Mouse (Mus musculus): ENCODE data around the gene Lbhd1. TPM values are rescaled to one million over a fixed set of nuclear protein-coding genes. Genes with fewer than 3 reads are reported as not detected.
A peak's percentile ranks its signal among the peaks of the same experiment; 100 is the strongest.

Gene Lbhd1
- total and polyA plus RNA-seq, 2 experiments = 1.2 to 2.5 TPM

DNA sequence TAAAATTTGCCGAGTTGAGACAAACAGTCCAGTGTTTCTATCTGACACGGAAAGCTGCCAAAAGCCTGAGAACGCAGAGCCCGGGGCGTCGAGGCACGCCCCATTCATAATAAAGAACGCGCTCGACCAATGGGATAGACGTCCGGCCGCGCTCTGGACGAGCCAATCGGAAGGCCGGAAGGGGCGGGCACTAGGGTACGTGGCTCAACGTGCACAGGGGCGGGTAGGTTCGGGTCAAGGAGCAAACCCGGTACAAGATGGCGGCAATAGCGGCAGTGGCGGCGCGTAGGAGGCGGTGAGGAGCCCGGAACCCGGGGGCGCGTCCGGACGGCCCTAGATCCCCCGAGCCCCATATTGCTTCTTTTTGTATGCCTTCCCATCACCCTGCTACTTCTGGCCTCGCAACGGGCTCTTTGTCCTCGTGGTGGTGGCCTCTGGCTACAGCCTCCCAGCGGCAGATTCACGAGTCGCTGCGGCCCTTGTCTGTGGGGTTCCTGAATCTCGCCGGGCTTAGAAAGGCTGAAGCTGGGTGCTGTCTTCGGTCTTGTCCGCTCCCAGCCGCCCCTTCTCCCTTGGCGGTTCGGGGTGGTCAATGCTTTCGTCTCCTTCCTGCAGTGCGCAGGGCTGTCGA is 14.4 kb downstream of the Lbhd1 start, which contains the start of gene Ganab:
Gene Ganab (plus strand): TSS at position 207 of the 631 bp plus-strand sequence.
- peak; percentile 83 for DNase-seq (ENCODE audit: extremely low read depth, low read depth, low spot score)
- H3K9ac ChIP-seq (ENCODE audit: low read depth, low read length) = peak within 1 kb of the TSS; percentile 81
- H3K27ac ChIP-seq (replicated peaks; ENCODE audit: insufficient read depth, low read depth, low read length) = peak within 1 kb of the TSS; percentile 86
- H3K4me1 ChIP-seq (ENCODE audit: control insufficient read depth, insufficient read depth, low read length) = peaks cover 12% of the 10 kb centered on the region
- H3K4me3 ChIP-seq (ENCODE audit: insufficient read depth, low read depth, low read length) = peak within 1 kb of the TSS; percentile 71
- peaks cover 16% of the 10 kb centered on the region; the same call in 1 of the 2 replicates for H3K79me2 ChIP-seq (ENCODE audit: control insufficient read depth, insufficient read depth, low read length)
- H3K27me3 ChIP-seq (ENCODE audit: control insufficient read depth, insufficient read depth, low read length) = no peaks in the 10 kb centered on the region
- H3K36me3 ChIP-seq (ENCODE audit: control insufficient read depth, insufficient read depth, low read length) = peaks cover 10% of the 10 kb centered on the region; the same call in 1 of the 2 replicates
- under 1% methylated on average over 53 of the region's 53 CpGs for WGBS
- peak; percentile 24; the same call in 1 of the 2 replicates for TF ChIP-seq CTCF (IDR thresholded peaks at IDR 0.05; ENCODE audit: low read depth, low read length)
- TF ChIP-seq POLR2A (IDR thresholded peaks at IDR 0.05; ENCODE audit: extremely low read depth, insufficient read depth, low read length) = peak; percentile 87

- peak overlapping the region; percentile 71 for H3K4me3 ChIP-seq (ENCODE audit: insufficient read depth, low read depth, low read length)
- H3K4me1 ChIP-seq (ENCODE audit: control insufficient read depth, insufficient read depth, low read length) = peaks cover 12% of the 10 kb centered on the region
- H3K36me3 ChIP-seq (ENCODE audit: control insufficient read depth, insufficient read depth, low read length) = peaks cover 16% of the 10 kb centered on the region
- 2% methylated on average over 13 of the region's 13 CpGs for WGBS
- no peaks in the 10 kb centered on the region for H3K27me3 ChIP-seq (ENCODE audit: control insufficient read depth, insufficient read depth, low read length)
- TF ChIP-seq POLR2A (IDR thresholded peaks at IDR 0.05; ENCODE audit: extremely low read depth, insufficient read depth, low read length) = 0 out of 2 replicates have a peak, but pooled peaks have one; percentile 9
- TF ChIP-seq CTCF (IDR thresholded peaks at IDR 0.05; ENCODE audit: low read depth, low read length) = no peak
- peak overlapping the region; percentile 86 for H3K27ac ChIP-seq (replicated peaks; ENCODE audit: insufficient read depth, low read depth, low read length)
- DNase-seq (ENCODE audit: extremely low read depth, low read depth, low spot score) = peak; percentile 53
- H3K79me2 ChIP-seq (ENCODE audit: control insufficient read depth, insufficient read depth, low read length) = peaks cover 14% of the 10 kb centered on the region; the same call in 1 of the 2 replicates
- H3K9ac ChIP-seq (ENCODE audit: low read depth, low read length) = peak overlapping the region; percentile 81
Observed at GRCm38 (mm10) chr19:8898576-8898975, 15.0 kb downstream of the Lbhd1 start.

DNA sequence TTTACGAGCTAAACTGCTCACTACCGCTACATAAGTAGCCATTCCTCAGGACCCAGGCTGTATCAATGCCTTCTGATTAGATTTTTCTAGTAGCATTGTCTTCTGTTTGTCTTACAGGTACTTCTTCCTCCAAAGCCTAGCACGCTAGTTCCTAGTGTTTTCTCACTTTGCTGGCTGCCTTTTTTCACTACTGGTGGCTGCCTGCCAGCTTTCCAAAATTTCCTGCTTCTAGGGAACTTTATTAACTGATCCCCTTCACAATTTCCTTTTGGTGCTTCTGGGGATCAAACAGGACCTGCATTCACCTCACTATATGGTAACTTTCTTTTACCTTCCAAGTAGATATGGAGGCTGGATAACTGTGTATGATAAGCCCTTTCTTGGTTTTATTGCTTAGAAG is 15.5 kb downstream of the Lbhd1 start:
- peaks cover 20% of the 10 kb centered on the region for H3K36me3 ChIP-seq (ENCODE audit: control insufficient read depth, insufficient read depth, low read length)
- 16% methylated on average over 3 of the region's 3 CpGs for WGBS
- TF ChIP-seq CTCF (IDR thresholded peaks at IDR 0.05; ENCODE audit: low read depth, low read length) (no peak), POLR2A (IDR thresholded peaks at IDR 0.05; ENCODE audit: extremely low read depth, insufficient read depth, low read length) (no peak)
- no peaks in the 10 kb centered on the region for H3K27me3 ChIP-seq (ENCODE audit: control insufficient read depth, insufficient read depth, low read length)
- H3K4me3 ChIP-seq (ENCODE audit: insufficient read depth, low read depth, low read length) = peak overlapping the region; percentile 71; the same call in 1 of the 2 replicates
- H3K4me1 ChIP-seq (ENCODE audit: control insufficient read depth, insufficient read depth, low read length) = peaks cover 12% of the 10 kb centered on the region
- peak overlapping the region; percentile 34; the same call in 1 of the 2 replicates for H3K9ac ChIP-seq (ENCODE audit: low read depth, low read length)
- peaks cover 14% of the 10 kb centered on the region; the same call in 1 of the 2 replicates for H3K79me2 ChIP-seq (ENCODE audit: control insufficient read depth, insufficient read depth, low read length)
- H3K27ac ChIP-seq (replicated peaks; ENCODE audit: insufficient read depth, low read depth, low read length) = no peak overlapping the region
- peak; percentile 24 for DNase-seq (ENCODE audit: extremely low read depth, low read depth, low spot score)

GRCm38 (mm10) chr19:8903412-8903811 is 19.9 kb downstream of the Lbhd1 start:
- no peak for DNase-seq (ENCODE audit: extremely low read depth, low read depth, low spot score)
- H3K79me2 ChIP-seq (ENCODE audit: control insufficient read depth, insufficient read depth, low read length) = peaks cover 3% of the 10 kb centered on the region; the same call in 1 of the 2 replicates
- TF ChIP-seq CTCF (IDR thresholded peaks at IDR 0.05; ENCODE audit: low read depth, low read length) (no peak), POLR2A (IDR thresholded peaks at IDR 0.05; ENCODE audit: extremely low read depth, insufficient read depth, low read length) (no peak)
- WGBS = 94% methylated on average over 5 of the region's 5 CpGs
- H3K27me3 ChIP-seq (ENCODE audit: control insufficient read depth, insufficient read depth, low read length) = no peaks in the 10 kb centered on the region
- no peak overlapping the region for H3K4me3 ChIP-seq (ENCODE audit: insufficient read depth, low read depth, low read length)
- H3K36me3 ChIP-seq (ENCODE audit: control insufficient read depth, insufficient read depth, low read length) = peaks cover 57% of the 10 kb centered on the region
- H3K4me1 ChIP-seq (ENCODE audit: control insufficient read depth, insufficient read depth, low read length) = peaks cover 6% of the 10 kb centered on the region
- no peak overlapping the region for H3K27ac ChIP-seq (replicated peaks; ENCODE audit: insufficient read depth, low read depth, low read length)
- no peak overlapping the region for H3K9ac ChIP-seq (ENCODE audit: low read depth, low read length)

DNA sequence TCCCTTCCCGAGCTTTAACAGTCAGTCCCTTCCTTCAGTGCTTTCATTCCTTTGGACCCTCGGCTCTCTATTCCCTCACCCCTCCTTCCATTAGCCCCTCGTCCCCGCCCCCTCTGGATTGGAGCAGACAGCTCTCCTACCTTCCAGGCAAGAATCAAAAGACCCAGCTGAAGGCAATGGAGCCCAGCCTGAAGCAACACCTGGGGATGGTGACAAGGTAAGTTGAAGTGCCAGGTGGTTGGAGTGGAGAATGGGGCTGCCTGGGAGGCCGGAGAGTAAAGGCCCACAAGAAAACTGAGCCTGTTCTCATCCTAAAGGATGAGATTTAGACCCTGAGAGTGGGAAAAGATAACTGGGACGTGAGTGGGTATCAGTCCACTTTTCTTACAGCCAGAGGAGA is 25.0 kb downstream of the Lbhd1 start:
- peaks cover 90% of the 10 kb centered on the region for H3K36me3 ChIP-seq (ENCODE audit: control insufficient read depth, insufficient read depth, low read length)
- H3K27me3 ChIP-seq (ENCODE audit: control insufficient read depth, insufficient read depth, low read length) = no peaks in the 10 kb centered on the region
- DNase-seq (ENCODE audit: extremely low read depth, low read depth, low spot score) = no peak
- no peak overlapping the region for H3K9ac ChIP-seq (ENCODE audit: low read depth, low read length)
- H3K27ac ChIP-seq (replicated peaks; ENCODE audit: insufficient read depth, low read depth, low read length) = no peak overlapping the region
- H3K4me3 ChIP-seq (ENCODE audit: insufficient read depth, low read depth, low read length) = no peak overlapping the region
- WGBS = 92% methylated on average over 6 of the region's 6 CpGs
- no peaks in the 10 kb centered on the region for H3K4me1 ChIP-seq (ENCODE audit: control insufficient read depth, insufficient read depth, low read length)
- no peaks in the 10 kb centered on the region for H3K79me2 ChIP-seq (ENCODE audit: control insufficient read depth, insufficient read depth, low read length)
- TF ChIP-seq CTCF (IDR thresholded peaks at IDR 0.05; ENCODE audit: low read depth, low read length) = no peak
- no peak for TF ChIP-seq POLR2A (IDR thresholded peaks at IDR 0.05; ENCODE audit: extremely low read depth, insufficient read depth, low read length)

GRCm38 (mm10) chr19:8911810-8912209 is 28.3 kb downstream of the Lbhd1 start:
- Histone ChIP-seq H3K27ac (replicated peaks; ENCODE audit: insufficient read depth, low read depth, low read length) (no peak overlapping the region), H3K4me1 (ENCODE audit: control insufficient read depth, insufficient read depth, low read length) (no peaks in the 10 kb centered on the region), H3K4me3 (ENCODE audit: insufficient read depth, low read depth, low read length) (no peak overlapping the region), H3K9ac (ENCODE audit: low read depth, low read length) (no peak overlapping the region), H3K79me2 (ENCODE audit: control insufficient read depth, insufficient read depth, low read length) (no peaks in the 10 kb centered on the region), H3K27me3 (ENCODE audit: control insufficient read depth, insufficient read depth, low read length) (no peaks in the 10 kb centered on the region), H3K36me3 (ENCODE audit: control insufficient read depth, insufficient read depth, low read length) (peaks cover 92% of the 10 kb centered on the region)
- no peak for DNase-seq (ENCODE audit: extremely low read depth, low read depth, low spot score)
- WGBS = 95% methylated on average over 5 of the region's 5 CpGs
- no peak for TF ChIP-seq POLR2A (IDR thresholded peaks at IDR 0.05; ENCODE audit: extremely low read depth, insufficient read depth, low read length)
- no peak for TF ChIP-seq CTCF (IDR thresholded peaks at IDR 0.05; ENCODE audit: low read depth, low read length)
